Mouse (Mus musculus) small intestine, adult 2 months (tissue): ENCODE data around the gene Htra3.

ENCODE experiments used
- CTCF ChIP-seq: fragments of 200-500 bp; IDR thresholded peaks from 2 replicates; pipeline ENCODE4 v1.5.1; 2012; ENCODE audit warnings: low read depth, mild to moderate bottlenecking, control low read depth, inconsistent platforms, low read length, moderate library complexity, mixed read lengths; ENCODE audit not compliant: insufficient replicate concordance, insufficient read length; ENCODE audit errors: extremely low read depth
- POLR2A ChIP-seq: fragments of 200-500 bp; IDR thresholded peaks from 2 replicates; pipeline ENCODE4 v1.6.1; 2012; ENCODE audit warnings: low read depth, mild to moderate bottlenecking, control low read depth, inconsistent platforms, low read length, moderate library complexity

- TF ChIP-seq POLR2A (no peak), CTCF (no peak)
These were observed 7.0 kb downstream of the Htra3 start for GRCm38 (mm10) chr5:35672581-35672980.
